8 mouse cellular contexts compared by ENCODE assay signal in genomic region chr2:55435721-55436260, GRCm38 (mm10). TPM values are rescaled to one million over a fixed set of nuclear protein-coding genes. Genes with fewer than 3 reads are reported as not detected.
DNase-seq lines count a peak whose midpoint lies in the region; ATAC-seq and TF ChIP-seq lines count a peak whose summit lies in the region.

Gene Kcnj3 (plus strand): TSS chr2:55435970.

- no peak within 1 kb of the TSS; the same call in 1 of the 2 replicates for H3K9ac ChIP-seq in lung, embryonic 15.5 days
- H3K9ac ChIP-seq in embryonic facial prominence, embryonic 14.5 days (ENCODE audit: low read depth, low read length), result peak within 1 kb of the TSS; percentile 55; the same call in 1 of the 2 replicates
- peak within 1 kb of the TSS; percentile 56 for H3K9ac ChIP-seq in heart, postnatal 0 days (replicated peaks; ENCODE audit: low read depth, low read length)
- H3K9ac ChIP-seq in midbrain, postnatal 0 days (replicated peaks; ENCODE audit: low read length, poor library complexity, severe bottlenecking), result peak within 1 kb of the TSS; percentile 73

- no peak for DNase-seq in lung, postnatal 36 days
- DNase-seq in embryonic facial prominence, embryonic 14.5 days (ENCODE audit: low spot score), result peak; percentile 38
- DNase-seq in heart, postnatal 0 days (ENCODE audit: low spot score), result peak; percentile 41
- DNase-seq in left cerebral cortex, adult 11 months (ENCODE audit: low spot score), result peak; percentile 61
- DNase-seq in midbrain, postnatal 0 days (ENCODE audit: low spot score), result peak; percentile 79
- DNase-seq in spleen, adult 12 weeks (ENCODE audit: low spot score), result no peak
- no peak for DNase-seq in urinary bladder, postnatal 36 days (ENCODE audit: low spot score in 2 of 2)

- peak within 1 kb of the TSS; percentile 67 for H3K4me2 ChIP-seq in lung, embryonic 15.5 days
- H3K4me2 ChIP-seq in embryonic facial prominence, embryonic 14.5 days (ENCODE audit: low read depth, low read length), result peak within 1 kb of the TSS; percentile 82
- H3K4me2 ChIP-seq in heart, postnatal 0 days (ENCODE audit: low read depth, low read length), result peak within 1 kb of the TSS; percentile 88
- peak within 1 kb of the TSS; percentile 91 for H3K4me2 ChIP-seq in midbrain, postnatal 0 days (ENCODE audit: low read depth, low read length, poor library complexity, severe bottlenecking)

- TF ChIP-seq CTCF in heart, postnatal 0 days (IDR thresholded peaks at IDR 0.05; ENCODE audit: low read depth), result no peak
- TF ChIP-seq CTCF in midbrain, postnatal 0 days (IDR thresholded peaks at IDR 0.05), result no peak

- H3K4me1 ChIP-seq in lung, embryonic 15.5 days, result peaks cover 15% of the 10 kb centered on the region
- H3K4me1 ChIP-seq in embryonic facial prominence, embryonic 14.5 days (ENCODE audit: control insufficient read depth, insufficient read depth, low read length), result peaks cover 10% of the 10 kb centered on the region; the same call in 1 of the 2 replicates
- peaks cover 16% of the 10 kb centered on the region; the same call in 1 of the 2 replicates for H3K4me1 ChIP-seq in heart, postnatal 0 days (ENCODE audit: control insufficient read depth, insufficient read depth)
- no peaks in the 10 kb centered on the region; the same call in 1 of the 2 replicates for H3K4me1 ChIP-seq in midbrain, postnatal 0 days (ENCODE audit: insufficient read depth, low read length)

- H3K36me3 ChIP-seq in lung, embryonic 15.5 days, result no peaks in the 10 kb centered on the region
- no peaks in the 10 kb centered on the region for H3K36me3 ChIP-seq in embryonic facial prominence, embryonic 14.5 days (ENCODE audit: control insufficient read depth, insufficient read depth, low read length)
- no peaks in the 10 kb centered on the region for H3K36me3 ChIP-seq in heart, postnatal 0 days (replicated peaks; ENCODE audit: control insufficient read depth, insufficient read depth, low read length)
- H3K36me3 ChIP-seq in midbrain, postnatal 0 days (ENCODE audit: insufficient read depth, low read length), result no peaks in the 10 kb centered on the region

- H3K9me3 ChIP-seq in lung, embryonic 15.5 days, result no peaks in the 10 kb centered on the region
- H3K9me3 ChIP-seq in embryonic facial prominence, embryonic 14.5 days (ENCODE audit: control insufficient read depth, low read length), result no peaks in the 10 kb centered on the region
- H3K9me3 ChIP-seq in heart, postnatal 0 days (replicated peaks; ENCODE audit: control insufficient read depth, low read length), result no peaks in the 10 kb centered on the region
- H3K9me3 ChIP-seq in midbrain, postnatal 0 days (ENCODE audit: low read length), result no peaks in the 10 kb centered on the region

- no peak within 1 kb of the TSS for H3K27ac ChIP-seq in lung, embryonic 15.5 days
- H3K27ac ChIP-seq in embryonic facial prominence, embryonic 14.5 days (replicated peaks; ENCODE audit: low read depth, low read length), result no peak within 1 kb of the TSS
- H3K27ac ChIP-seq in heart, postnatal 0 days (ENCODE audit: low read depth), result peak within 1 kb of the TSS; percentile 55
- H3K27ac ChIP-seq in midbrain, postnatal 0 days (ENCODE audit: low read depth, low read length), result peak within 1 kb of the TSS; percentile 43; the same call in 1 of the 2 replicates

- no peak for TF ChIP-seq EP300 in heart, postnatal 0 days (IDR thresholded peaks at IDR 0.05; ENCODE audit: low read depth)

- 2% methylated on average over 20 of the region's 20 CpGs for WGBS in lung, embryonic 15.5 days
- 1% methylated on average over 20 of the region's 20 CpGs for WGBS in embryonic facial prominence, embryonic 14.5 days
- WGBS in heart, postnatal 0 days, result under 1% methylated on average over 20 of the region's 20 CpGs
- WGBS in midbrain, postnatal 0 days, result 1% methylated on average over 20 of the region's 20 CpGs

- ATAC-seq in lung, embryonic 15.5 days (ENCODE audit: borderline replicate concordance, extremely low read depth, low FRiP score, low TSS enrichment), result no peak
- peak; percentile 74 for ATAC-seq in embryonic facial prominence, embryonic 14.5 days (ENCODE audit: low read depth)
- peak; percentile 51; the same call in 1 of the 2 replicates for ATAC-seq in heart, postnatal 0 days (ENCODE audit: insufficient read depth, low read depth)
- ATAC-seq in midbrain, postnatal 0 days (ENCODE audit: low FRiP score), result peak; percentile 80

- H3K4me3 ChIP-seq in lung, embryonic 15.5 days, result peak within 1 kb of the TSS; percentile 32
- H3K4me3 ChIP-seq in embryonic facial prominence, embryonic 14.5 days (ENCODE audit: low read depth, low read length), result peak within 1 kb of the TSS; percentile 47
- peak within 1 kb of the TSS; percentile 61 for H3K4me3 ChIP-seq in heart, postnatal 0 days (ENCODE audit: low read depth, low read length)
- H3K4me3 ChIP-seq in midbrain, postnatal 0 days (ENCODE audit: low read depth, low read length), result peak within 1 kb of the TSS; percentile 74

- peaks cover 32% of the 10 kb centered on the region for H3K27me3 ChIP-seq in lung, embryonic 15.5 days
- H3K27me3 ChIP-seq in embryonic facial prominence, embryonic 14.5 days (replicated peaks; ENCODE audit: control insufficient read depth, insufficient read depth, low read length), result peaks cover 38% of the 10 kb centered on the region
- H3K27me3 ChIP-seq in heart, postnatal 0 days (ENCODE audit: control insufficient read depth, insufficient read depth, low read length), result peaks cover 13% of the 10 kb centered on the region; the same call in 1 of the 2 replicates
- H3K27me3 ChIP-seq in midbrain, postnatal 0 days (ENCODE audit: insufficient read depth, low read length), result no peaks in the 10 kb centered on the region

RNA-seq across cellular contexts. Expression of gene Kcnj3, which starts in this region (rescaled TPM):
- polyA plus RNA-seq in lung, embryonic 15.5 days (2015; fragmentation: Nextera tagmentation; extraction: Ambion mirVana), result 0.18 and 0.84 TPM in 2 replicates
- polyA plus RNA-seq in embryonic facial prominence, embryonic 14.5 days (2014; fragmentation: Nextera tagmentation; extraction: Ambion mirVana), result 0.98 and 1.0 TPM in 2 replicates
- 18.2 and 19.7 TPM in 2 replicates for total RNA-seq in heart, postnatal 0 days (2014; rRNA removed; ENCODE audit: low replicate concordance)
- polyA plus RNA-seq in heart, postnatal 0 days (2015; fragmentation: Nextera tagmentation; extraction: Ambion mirVana), result 8.6 and 8.8 TPM in 2 replicates
- total RNA-seq in midbrain, postnatal 0 days (2014; rRNA removed), result 25.3 and 29.7 TPM in 2 replicates
- 5.5 and 5.8 TPM in 2 replicates for polyA plus RNA-seq in midbrain, postnatal 0 days (2015; fragmentation: Nextera tagmentation; extraction: Ambion mirVana)

Comparison
In these comparisons a context has a peak if more than half of its experiments do, and no peak if none do; other contexts are left out.
1. H3K27ac ChIP-seq: peak in heart, postnatal 0 days (single experiment) and midbrain, postnatal 0 days (single experiment); none in lung, embryonic 15.5 days (single experiment) and embryonic facial prominence, embryonic 14.5 days (single experiment).
2. DNase-seq: peak in embryonic facial prominence, embryonic 14.5 days (single experiment), heart, postnatal 0 days (single experiment), left cerebral cortex, adult 11 months (single experiment) and midbrain, postnatal 0 days (single experiment); none in lung, postnatal 36 days (single experiment), spleen, adult 12 weeks (single experiment) and urinary bladder, postnatal 36 days (0 of 2).
3. Peak in every context shown above with its lines, with median percentiles within 50 percentile points of each other: H3K4me2 ChIP-seq and H3K4me3 ChIP-seq.